Mouse (Mus musculus) fat pad, adult 2 months (tissue): ENCODE measurements around the gene Tmprss11g.

Experiments used
- DNase-seq: peaks from one replicate; pipeline ENCODE4 v3.0.0-alpha.2; 2011; ENCODE audit warnings: low read depth, low spot score; ENCODE audit errors: extremely low read depth

Gene Tmprss11g

DNA sequence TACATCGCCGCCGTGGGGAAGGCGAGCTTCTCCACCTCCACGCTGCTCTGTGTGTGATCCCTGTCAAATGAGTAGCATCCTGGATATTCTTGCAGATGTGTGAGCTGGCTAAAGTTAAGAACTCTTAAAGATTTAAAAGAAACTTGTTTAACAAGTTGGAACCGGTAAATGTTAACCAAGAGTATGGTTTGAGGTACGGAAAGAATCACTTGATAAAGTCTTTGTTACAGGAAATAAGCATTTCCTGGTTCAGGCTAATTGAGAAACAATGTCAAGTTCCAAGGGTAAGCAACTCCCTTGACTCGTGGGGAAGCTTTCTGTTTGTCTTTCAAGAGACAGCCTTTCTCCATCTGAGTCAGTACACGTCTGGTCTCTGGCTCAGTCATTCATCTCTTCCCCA is at the start of gene Tmprss11g:
Gene Tmprss11g (minus strand): TSS at position 101 of the 400 bp plus-strand sequence.
- no peak for DNase-seq

DNA sequence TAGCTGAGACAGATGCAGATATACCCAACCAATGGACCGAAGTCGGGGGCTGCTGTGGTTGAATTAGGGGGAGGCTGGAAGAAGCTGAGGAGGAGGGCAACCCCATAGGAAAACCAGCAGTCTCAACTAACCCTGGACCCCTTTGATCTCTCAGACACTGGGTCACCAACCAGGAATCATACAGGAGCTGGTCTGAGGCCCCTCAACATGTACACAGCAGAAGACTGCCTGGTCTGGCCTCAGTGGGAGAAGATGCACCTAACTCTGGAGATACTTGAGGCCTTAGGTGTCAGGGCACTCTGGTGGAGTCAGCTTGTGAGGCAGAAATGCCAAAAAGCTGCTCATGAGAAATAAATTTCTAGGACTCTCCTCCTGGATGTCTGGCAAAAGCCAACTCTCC is 28.3 kb upstream of the Tmprss11g start:
- DNase-seq, result no peak

DNA sequence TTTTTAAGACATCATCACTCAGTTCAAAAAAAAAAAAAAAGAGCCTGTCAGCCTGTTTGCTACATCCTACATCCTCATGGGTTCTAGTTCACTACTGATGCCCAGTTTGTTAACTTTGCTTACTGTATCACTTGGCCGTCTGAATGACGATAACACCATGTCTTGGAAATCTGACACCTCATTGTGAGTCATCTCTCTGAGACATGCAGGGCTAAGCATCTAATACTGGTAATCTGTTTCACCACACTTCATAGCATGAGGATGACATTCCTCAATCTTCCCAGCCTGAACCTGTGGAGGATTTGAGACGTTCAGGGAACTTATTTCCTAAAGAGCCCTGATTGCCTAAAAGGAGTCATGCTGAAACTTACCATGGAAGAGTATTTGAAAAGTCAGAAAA is 22.2 kb upstream of the Tmprss11g start:
- DNase-seq, result no peak

DNA sequence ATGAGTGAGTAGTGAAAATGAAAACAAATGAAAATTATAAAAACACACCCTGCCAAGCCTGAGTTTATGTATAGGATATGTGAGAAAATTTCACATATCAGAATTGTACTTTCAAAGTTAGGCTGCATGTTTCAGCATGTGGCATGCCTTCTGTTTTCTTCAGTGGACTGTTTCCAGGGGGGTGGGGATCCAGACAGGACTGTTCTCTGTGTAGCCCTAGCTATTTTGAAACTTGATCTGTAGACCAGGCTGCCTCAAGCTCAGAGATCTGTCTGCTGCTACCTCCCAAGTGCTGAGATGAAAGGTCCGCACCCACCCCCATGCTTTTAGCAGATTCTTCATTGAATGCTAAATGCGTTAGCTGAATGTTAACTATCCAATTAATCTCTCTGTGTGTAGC is 10.3 kb upstream of the Tmprss11g start:
- DNase-seq, result no peak

DNA sequence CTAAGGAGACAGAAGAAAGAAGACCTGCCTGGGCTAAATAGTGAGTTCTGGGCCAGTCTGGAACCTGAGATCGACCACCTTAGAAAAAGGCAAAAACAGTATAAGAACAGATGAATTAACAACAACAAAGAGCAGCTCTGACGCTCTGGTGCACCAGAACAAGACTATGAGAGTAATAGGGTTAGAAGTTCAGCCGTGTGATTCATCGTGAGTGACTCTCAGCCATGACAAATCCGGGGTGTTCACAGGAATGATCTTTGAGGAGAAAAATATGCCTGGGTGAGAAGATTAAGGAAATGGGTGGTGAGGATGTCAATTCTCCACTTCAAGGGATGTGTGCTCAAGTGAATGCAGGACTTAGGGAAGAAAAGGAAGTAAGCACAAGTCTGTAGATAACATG is 6.9 kb downstream of the Tmprss11g start:
- no peak for DNase-seq

DNA sequence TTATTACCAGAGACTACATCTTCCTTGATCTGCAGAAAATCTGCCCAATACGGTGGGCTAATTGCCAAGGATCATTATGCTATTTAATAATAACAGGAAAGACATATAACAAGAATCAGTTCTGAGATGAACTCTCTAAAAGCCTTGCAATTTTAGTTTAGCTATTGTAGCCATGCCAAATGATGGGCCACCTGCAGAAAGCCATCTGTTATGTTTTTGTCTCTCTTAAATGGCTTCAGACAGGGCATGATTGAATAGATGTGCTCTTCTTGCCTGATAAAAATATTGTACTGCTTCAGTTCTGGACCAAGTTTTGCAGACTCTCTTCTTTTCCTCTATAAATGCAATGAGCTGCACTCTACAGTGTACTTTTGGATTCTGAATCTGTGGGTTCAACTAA is 24.9 kb downstream of the Tmprss11g start:
- no peak for DNase-seq

DNA sequence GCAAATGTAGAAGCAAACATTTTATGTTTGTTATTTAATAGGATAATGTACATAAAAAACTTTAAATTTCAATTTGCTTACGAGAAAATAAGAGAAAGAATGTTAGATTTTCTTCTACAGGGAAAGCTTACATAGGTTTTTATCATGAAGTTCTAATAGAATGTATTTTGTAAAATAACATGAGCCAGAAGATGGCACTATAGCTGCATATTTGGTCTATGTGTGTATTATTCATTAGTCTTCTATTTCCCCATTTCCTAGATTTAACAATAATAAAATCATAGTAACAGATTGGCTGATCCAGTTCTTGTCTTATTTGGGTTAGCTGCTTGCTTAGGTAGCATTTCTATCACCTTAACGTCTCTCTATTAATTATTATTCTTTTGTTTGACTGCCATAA is 35.8 kb downstream of the Tmprss11g start:
- DNase-seq, result no peak

DNA sequence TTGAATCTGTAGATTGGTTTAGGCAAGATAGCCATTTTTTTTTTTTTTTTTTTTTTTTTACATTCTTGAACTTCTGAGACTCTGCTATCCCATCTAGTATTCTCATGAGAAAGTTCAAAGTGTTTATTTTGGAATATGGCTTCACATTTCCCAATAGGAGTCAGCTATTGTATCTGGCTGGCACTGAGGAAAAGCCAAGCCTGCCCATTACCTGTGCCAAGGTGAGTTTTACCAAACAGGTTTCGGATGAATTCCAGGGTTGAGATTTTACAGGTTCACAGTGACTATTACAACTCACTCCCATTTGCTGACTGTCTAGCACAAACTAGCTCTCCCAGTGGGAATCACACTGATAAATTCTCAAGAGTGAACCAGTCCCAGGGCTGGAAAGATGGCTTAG is 36.4 kb downstream of the Tmprss11g start:
- DNase-seq, result peak; percentile 81

DNA sequence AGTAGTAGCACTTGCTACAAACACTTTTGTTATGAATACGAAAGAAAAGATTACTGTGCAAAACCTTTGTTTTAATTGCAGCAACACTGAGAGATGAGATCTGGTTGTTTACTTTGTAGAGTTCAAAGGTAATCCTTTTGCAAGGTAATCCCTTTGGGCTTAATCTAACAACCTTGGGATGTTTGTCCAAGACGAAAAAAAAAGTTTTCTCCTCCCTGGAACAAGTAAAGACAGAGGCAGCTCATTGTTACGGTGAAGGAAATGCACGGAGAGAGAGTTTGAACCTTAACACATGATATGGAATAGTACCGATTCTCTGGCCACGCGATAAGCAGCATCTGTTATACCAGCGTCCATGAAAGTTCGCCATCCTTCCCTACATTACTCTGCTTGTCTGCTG is 44.5 kb downstream of the Tmprss11g start:
- DNase-seq, result no peak

DNA sequence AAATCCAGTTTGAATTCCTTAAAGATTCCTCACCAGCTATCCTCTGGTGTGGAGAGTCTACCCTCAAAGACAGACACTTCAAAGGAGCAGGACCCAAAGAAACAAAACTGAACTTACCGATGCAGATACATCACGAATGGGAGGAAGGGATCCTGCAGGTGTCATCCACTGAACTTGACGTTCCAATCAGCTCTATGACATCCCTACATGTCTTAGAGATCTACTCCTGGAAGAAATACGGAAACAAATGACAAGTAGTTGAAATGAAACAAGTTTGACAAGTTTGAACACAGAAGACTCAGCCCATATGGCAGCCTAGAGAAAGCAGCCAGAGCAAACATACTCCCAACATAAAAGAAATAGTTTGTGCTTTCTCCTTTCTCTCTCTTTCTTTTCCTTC is 49.5 kb downstream of the Tmprss11g start, which contains the start of gene Tmprss11a:
Gene Tmprss11a (minus strand): TSS at position 101 of the 400 bp plus-strand sequence.
- DNase-seq, result no peak

DNA sequence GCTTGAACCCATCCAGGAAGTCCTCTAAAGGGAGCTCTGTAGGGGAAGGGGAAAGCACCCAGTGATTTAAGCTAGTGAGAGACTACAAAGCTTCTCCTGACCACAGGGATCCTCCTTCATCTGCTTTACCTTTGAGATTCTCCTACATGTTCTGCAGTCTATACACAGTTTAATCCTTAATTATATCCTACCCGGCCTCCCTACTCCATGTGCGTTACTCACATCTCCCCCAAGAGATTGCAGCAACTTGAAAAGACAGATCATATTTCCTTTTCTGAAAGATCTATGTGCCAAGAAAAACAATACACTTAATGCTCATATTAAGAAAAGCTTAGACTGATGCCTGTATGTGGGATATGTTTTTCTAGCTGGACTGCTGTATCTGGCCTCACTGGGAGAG is 79.1 kb downstream of the Tmprss11g start:
- no peak for DNase-seq

DNA sequence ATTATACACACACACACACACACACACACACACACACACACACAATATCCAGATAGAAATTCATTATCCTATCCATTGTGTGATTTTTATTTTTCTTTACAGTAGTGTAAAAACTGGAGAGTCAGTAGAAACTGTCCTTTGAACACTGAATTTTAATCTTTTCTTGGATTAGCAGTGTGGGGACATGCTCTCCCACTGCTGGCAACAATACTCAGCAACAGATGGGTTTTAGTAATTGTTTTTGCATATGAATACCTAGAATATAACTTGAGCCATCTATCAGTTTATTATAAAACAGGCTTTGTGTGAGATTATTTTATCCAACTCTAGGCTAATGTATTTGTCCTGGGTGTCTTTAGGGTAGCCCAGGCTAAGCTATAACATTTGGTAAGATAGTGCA is 79.9 kb downstream of the Tmprss11g start:
- DNase-seq, result no peak
